Mouse (Mus musculus) CD8-positive naive resting alpha-beta T cell, adult 57 days (primary cell): Measurements from ENCODE around the gene Mroh7. TPM values are rescaled to one million over a fixed set of nuclear protein-coding genes. Genes with fewer than 3 reads are reported as not detected.

ENCODE experiments used
- total RNA-seq: library from RNA; stranded (reverse); gene quantifications from one replicate; pipeline ENCODE4 v1.2.4, GENCODE M21; 2023

Mroh7 gene
- not detected for total RNA-seq

GRCm38 (mm10) chr4:106730814-106731213, at the start of gene Mroh7:
TSS of gene Mroh7 (minus strand) at chr4:106730925.

GRCm38 (mm10) chr4:106733636-106734035, 2.9 kb upstream of the Mroh7 start, which contains the start of gene Fam151a:
TSS of gene Fam151a (plus strand) at chr4:106733889.

GRCm38 (mm10) chr4:106678442-106679118, 52.1 kb downstream of the Mroh7 start, which contains the start of gene Ttc4:
TSS of gene Ttc4 (minus strand) at chr4:106678944.

GRCm38 (mm10) chr4:106650833-106651527, 79.7 kb downstream of the Mroh7 start, which contains the start of gene Pars2:
TSS of gene Pars2 (plus strand) at chr4:106651069.

Other genes with a start within 250 kb of the Mroh7 start
- not detected for gene Bsnd, start 238.6 kb downstream of the Mroh7 start, total RNA-seq
- gene Dhcr24, start 169.9 kb downstream of the Mroh7 start, total RNA-seq = 13.0 TPM
- not detected for gene Lexm, start 113.7 kb downstream of the Mroh7 start, total RNA-seq
- gene Ttc22, start 108.5 kb downstream of the Mroh7 start, total RNA-seq = not detected
- 6.3 TPM for gene Pars2, start 79.9 kb downstream of the Mroh7 start, total RNA-seq
- 32.1 TPM for gene Ttc4, start 52.0 kb downstream of the Mroh7 start, total RNA-seq
- gene Fam151a, start 3.0 kb upstream of the Mroh7 start, total RNA-seq = not detected
- gene Acot11, start 74.1 kb upstream of the Mroh7 start, total RNA-seq = 3.2 TPM
- gene Ssbp3, start 179.8 kb upstream of the Mroh7 start, total RNA-seq = 111 TPM